Mouse (Mus musculus) left cerebral cortex, postnatal 4 days (tissue): ENCODE results near the gene Krr1. TPM values are rescaled to one million over a fixed set of nuclear protein-coding genes. Genes with fewer than 3 reads are reported as not detected.
"Not testable (repeated sequence)": the region's sequence is repeated elsewhere in the genome, so short reads cannot be mapped to it uniquely, and the experiment has no call there.

Experiments used
- DNase-seq: peaks from one replicate; pipeline ENCODE4 v3.0.0-alpha.2; 2022
- intact Hi-C: fragments of 180-260 bp; cut with DNase I; formaldehyde crosslinking; loops from one replicate; pipeline ENCODE4 v1.15.1; 2025
- total RNA-seq, 2 experiments: library from RNA; stranded (reverse); gene quantifications; 2 replicates each; pipeline ENCODE4 v1.2.3; 2021

Krr1 gene
- total RNA-seq, 2 experiments from 2014 or later = 32.7 to 35.8 TPM

- no peak for DNase-seq
- intact Hi-C loops = no loop called here
Measured at GRCm38 (mm10) chr10:111966394-111966793, 6.1 kb upstream of the Krr1 start.

DNA sequence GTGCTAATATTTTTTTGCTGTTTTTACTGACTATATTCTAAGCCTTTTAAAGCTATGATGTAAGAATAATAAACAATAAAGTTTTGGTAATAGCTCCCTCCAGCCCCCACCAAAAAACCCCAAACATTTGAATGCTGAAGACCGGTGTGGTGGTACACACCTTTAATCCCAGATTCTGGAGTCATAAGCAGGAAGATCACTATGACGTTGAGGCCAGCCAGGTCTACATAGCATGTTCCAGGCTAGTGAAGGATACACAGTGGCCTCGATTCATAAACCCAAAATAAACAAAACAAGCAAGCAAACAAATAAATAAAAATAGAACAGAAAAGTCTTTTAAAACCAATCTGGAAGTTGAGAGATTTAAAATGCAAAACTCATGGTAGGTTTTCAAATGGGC is 535 bp upstream of the Krr1 start:
- intact Hi-C loops = no loop called here
- DNase-seq = no peak

GRCm38 (mm10) chr10:111977584-111977983 is 5.1 kb downstream of the Krr1 start:
- intact Hi-C loops = loop anchor here (5.0 kb wide), 2 partner anchors 185 to 825 kb away; partner anchors contain the start of genes Caps2 and Glipr1l3
- peak; percentile 29 for DNase-seq

- intact Hi-C loops = loop anchor here (10.0 kb wide), 1 partner anchor 122 kb away; no protein-coding TSS in a partner anchor
- DNase-seq = no peak
Measured at GRCm38 (mm10) chr10:111983070-111983469, 10.6 kb downstream of the Krr1 start.

DNA sequence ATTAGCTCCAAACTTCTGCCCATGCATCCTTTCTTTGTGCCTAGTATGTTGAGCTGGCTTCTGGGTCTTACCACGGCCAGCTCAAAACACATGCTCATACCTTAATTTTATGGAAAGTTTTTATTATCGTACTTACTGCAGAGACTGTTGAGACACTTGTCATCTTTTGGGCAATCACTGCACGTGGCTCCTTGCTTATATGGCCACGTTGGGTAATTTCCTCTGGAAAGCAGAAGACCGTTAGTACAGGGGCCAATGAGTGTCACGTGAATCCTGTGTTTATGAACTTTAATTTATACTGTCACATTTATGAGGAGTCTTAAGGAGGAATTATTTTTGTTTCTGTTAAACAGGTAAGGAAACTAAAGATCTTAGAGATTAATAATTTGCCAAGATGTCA is 14.0 kb downstream of the Krr1 start:
- intact Hi-C loops = loop anchor here (10.0 kb wide), 1 partner anchor 118 kb away; no protein-coding TSS in a partner anchor
- no peak for DNase-seq

- no peak for DNase-seq
- intact Hi-C loops = no loop called here
Measured at GRCm38 (mm10) chr10:111995803-111996548, 23.5 kb downstream of the Krr1 start.

- no peak for DNase-seq
- intact Hi-C loops = no loop called here
Measured at GRCm38 (mm10) chr10:111996549-111996904, 24.1 kb downstream of the Krr1 start.

GRCm38 (mm10) chr10:111996911-111997347 is 24.5 kb downstream of the Krr1 start:
- DNase-seq = no peak
- intact Hi-C loops = no loop called here

GRCm38 (mm10) chr10:111997671-111998070 is 25.2 kb downstream of the Krr1 start:
- no peak for DNase-seq
- intact Hi-C loops = no loop called here

GRCm38 (mm10) chr10:111999765-112000164 is 27.3 kb downstream of the Krr1 start:
- intact Hi-C loops = no loop called here
- no peak for DNase-seq

- intact Hi-C loops = no loop called here
- no peak for DNase-seq
Measured at GRCm38 (mm10) chr10:112000568-112000967, 28.1 kb downstream of the Krr1 start.

- no peak for DNase-seq
- intact Hi-C loops = no loop called here
Measured at GRCm38 (mm10) chr10:112001350-112001749, 28.9 kb downstream of the Krr1 start.

DNA sequence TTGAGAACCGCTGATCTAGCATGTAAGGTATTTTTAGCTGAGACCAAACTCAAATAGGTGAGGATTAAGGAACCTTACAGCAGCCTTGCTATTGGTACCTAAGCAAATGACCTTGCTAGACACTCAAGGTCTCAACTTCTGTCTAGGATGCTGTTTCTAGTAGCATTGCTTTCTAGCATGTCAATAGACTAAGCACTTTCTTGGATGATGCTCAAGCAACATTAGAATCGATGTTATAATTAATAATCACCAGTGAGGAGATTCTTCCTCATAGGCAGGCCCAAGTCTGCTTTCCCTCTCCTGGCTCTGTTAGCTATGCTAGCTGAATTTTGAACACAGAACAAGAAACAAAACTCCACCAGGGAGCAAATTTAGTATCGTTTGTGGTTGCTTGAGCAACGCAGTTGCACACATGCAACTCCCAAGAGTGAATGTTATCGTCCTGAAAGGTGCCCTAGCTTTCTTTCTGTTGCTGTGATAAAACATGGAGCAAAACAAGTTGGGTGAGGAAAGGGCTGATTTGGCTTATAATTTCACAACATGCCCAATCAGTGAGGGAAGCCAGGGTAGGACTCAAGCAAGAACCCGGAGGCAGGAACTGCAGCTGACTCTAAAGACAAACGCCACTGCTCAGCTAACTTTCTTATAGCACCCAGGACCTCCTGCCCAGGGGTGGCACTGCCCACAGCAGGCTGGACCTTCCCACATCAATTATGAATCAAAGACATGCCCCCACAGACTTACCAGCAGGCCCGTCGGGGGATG is 29.5 kb downstream of the Krr1 start:
- no peak for DNase-seq
- intact Hi-C loops = no loop called here

- no peak for DNase-seq
- intact Hi-C loops = no loop called here
Measured at GRCm38 (mm10) chr10:112002544-112003215, 30.2 kb downstream of the Krr1 start, which contains the start of gene Glipr1. Gene Glipr1 (minus strand): TSS chr10:112002631.

DNA sequence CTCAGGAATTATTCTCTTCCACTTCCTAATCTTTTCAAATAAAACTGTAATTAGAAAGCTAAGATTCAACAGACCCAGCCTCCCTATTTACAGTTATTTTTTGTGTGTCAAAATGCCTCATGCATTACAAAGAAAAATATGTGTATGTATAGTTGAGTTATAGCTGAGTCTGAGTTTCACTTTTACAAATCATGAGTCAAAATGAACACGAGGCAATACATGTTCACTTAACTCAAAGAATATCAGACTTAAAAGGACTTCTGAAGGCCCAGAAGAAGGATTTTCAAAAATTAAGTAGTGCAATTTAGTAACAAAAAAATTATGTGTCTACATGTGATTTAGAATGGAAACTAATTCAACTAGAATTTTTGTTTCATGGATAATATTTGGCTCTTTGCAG is 37.0 kb downstream of the Krr1 start:
- DNase-seq, intact Hi-C loops: not testable (repeated sequence)

DNA sequence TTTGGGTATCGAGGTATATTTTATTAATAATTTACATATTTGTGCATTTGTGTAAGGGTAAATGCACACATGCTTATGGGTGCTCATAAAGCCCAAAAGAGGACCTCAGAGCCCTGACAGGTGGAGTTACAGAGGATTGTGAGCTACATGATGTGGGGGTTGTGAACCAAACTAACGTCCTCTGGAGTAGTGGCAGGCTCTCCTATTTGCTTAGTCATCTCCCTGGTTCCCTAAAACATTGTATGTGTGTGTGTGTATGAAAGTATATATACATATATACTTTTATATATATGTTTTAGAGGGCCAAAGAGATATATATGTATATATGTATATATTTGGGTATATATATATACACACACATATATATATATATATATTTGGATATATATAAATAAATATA is 51.1 kb downstream of the Krr1 start:
- DNase-seq = no peak
- intact Hi-C loops = no loop called here

- intact Hi-C loops, DNase-seq: not testable (repeated sequence)
Measured at GRCm38 (mm10) chr10:112028689-112029088, 56.2 kb downstream of the Krr1 start.
